Mouse (Mus musculus) liver, postnatal 0 days (tissue): ENCODE measurements at regions not wholly inside any gene's neighbourhood (a gene's known extent, or its start where the extent isn't known, plus 50 kb on each side); places are given as distances from the start of the nearest gene placed in this dataset.

ENCODE experiments used
- CTCF ChIP-seq: sonication (generic); IDR thresholded peaks from 2 replicates; pipeline ENCODE4 v1.5.1; 2016; ENCODE audit warnings: antibody characterized with exemption, low read depth
- EP300 ChIP-seq: IDR thresholded peaks from 2 replicates; pipeline ENCODE4 v1.6.1; 2016; ENCODE audit warnings: antibody characterized with exemption, low read depth, mild to moderate bottlenecking

DNA sequence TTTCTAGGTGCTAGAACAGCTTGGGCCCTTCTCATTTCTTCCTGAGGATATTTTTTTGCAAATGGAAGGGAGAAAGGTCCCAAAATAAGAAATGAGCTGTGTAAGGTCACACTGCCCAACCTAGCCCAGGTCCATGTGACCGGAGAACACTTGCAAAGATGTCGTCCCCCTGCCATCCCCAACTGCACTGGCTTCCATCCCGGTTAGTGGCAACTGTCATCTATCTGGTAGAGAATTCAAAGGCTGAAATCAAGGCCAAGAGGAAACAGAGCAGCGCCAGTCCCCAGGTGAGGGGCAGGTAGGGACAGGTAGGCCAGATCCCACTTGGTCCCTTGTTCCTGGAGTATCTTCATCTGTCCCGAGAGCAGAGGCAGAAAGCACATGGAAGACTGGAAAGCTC, 60.2 kb upstream of the Zmiz1 start:
- TF ChIP-seq EP300 (no peak), CTCF (no peak)
